Mouse (Mus musculus) intestine, postnatal 0 days (tissue): ENCODE data around the gene Grk2. TPM values are rescaled to one million over a fixed set of nuclear protein-coding genes. Genes with fewer than 3 reads are reported as not detected.

Experiments
- ATAC-seq: fragments of 200-750 bp; cut with Nextera tagmentation; 2 replicates; pipeline ENCODE4 v1.8.0; 2017; ENCODE audit warnings: mild to moderate bottlenecking, moderate TSS enrichment, moderate library complexity
- H3K27ac ChIP-seq: fragments of 300-500 bp; sonication (generic); 2 replicates; pipeline ENCODE4 v1.5.1; 2014; ENCODE audit warnings: mild to moderate bottlenecking, low read depth, low read length, moderate library complexity
- H3K27me3 ChIP-seq: fragments of 300-500 bp; sonication (generic); replicated peaks from 2 replicates; pipeline ENCODE4 v1.6.1; 2014; ENCODE audit warnings: low read length, mixed read lengths; ENCODE audit not compliant: control insufficient read depth, insufficient read depth
- H3K36me3 ChIP-seq: fragments of 300-500 bp; sonication (generic); 2 replicates; pipeline ENCODE4 v1.6.1; 2014; ENCODE audit warnings: mild to moderate bottlenecking, moderate library complexity; ENCODE audit not compliant: control insufficient read depth, insufficient read depth
- H3K4me1 ChIP-seq: fragments of 300-500 bp; sonication (generic); replicated peaks from 2 replicates; pipeline ENCODE4 v1.6.1; 2014; ENCODE audit warnings: antibody characterized with exemption, low read length, mixed read lengths; ENCODE audit not compliant: control insufficient read depth, insufficient read depth
- H3K4me2 ChIP-seq: fragments of 300-500 bp; sonication (generic); replicated peaks from 2 replicates; pipeline ENCODE4 v1.6.1; 2014; ENCODE audit warnings: low read depth, mild to moderate bottlenecking, moderate library complexity
- H3K4me3 ChIP-seq: fragments of 300-500 bp; sonication (generic); 2 replicates; pipeline ENCODE4 v1.5.1; 2014; ENCODE audit warnings: low read depth, low read length
- H3K9ac ChIP-seq: fragments of 300-500 bp; sonication (generic); 2 replicates; pipeline ENCODE4 v1.6.1; 2014; ENCODE audit warnings: mild to moderate bottlenecking, low read depth, low read length
- H3K9me3 ChIP-seq: fragments of 300-500 bp; sonication (generic); 2 replicates; pipeline ENCODE4 v1.6.1; 2016; ENCODE audit warnings: mixed run types; ENCODE audit not compliant: control insufficient read depth
- CTCF ChIP-seq: sonication (generic); IDR thresholded peaks from 2 replicates; pipeline ENCODE4 v1.5.1; 2016; ENCODE audit warnings: low read depth, mild to moderate bottlenecking, control low read depth, antibody characterized with exemption, moderate library complexity
- WGBS: fragments of 180-500 bp; shearing (Covaris S2); extraction: QIAGEN DNeasy Blood & Tissue Kit; methylation state at CpG from one replicate; pipeline ENCODE4 v1.1.7; 2014; 5-methylcytosine and 5-hydroxymethylcytosine counted together
- polyA plus RNA-seq: library from polyadenylated mRNA; unstranded; fragments of >200 nt; fragmentation: Nextera tagmentation; extraction: Ambion mirVana; gene quantifications from 2 replicates; pipeline ENCODE4 v1.2.1, GENCODE M21; 2015

Gene Grk2
- polyA plus RNA-seq, 1 experiment from 2014 or later, result 14.4 TPM

DNA sequence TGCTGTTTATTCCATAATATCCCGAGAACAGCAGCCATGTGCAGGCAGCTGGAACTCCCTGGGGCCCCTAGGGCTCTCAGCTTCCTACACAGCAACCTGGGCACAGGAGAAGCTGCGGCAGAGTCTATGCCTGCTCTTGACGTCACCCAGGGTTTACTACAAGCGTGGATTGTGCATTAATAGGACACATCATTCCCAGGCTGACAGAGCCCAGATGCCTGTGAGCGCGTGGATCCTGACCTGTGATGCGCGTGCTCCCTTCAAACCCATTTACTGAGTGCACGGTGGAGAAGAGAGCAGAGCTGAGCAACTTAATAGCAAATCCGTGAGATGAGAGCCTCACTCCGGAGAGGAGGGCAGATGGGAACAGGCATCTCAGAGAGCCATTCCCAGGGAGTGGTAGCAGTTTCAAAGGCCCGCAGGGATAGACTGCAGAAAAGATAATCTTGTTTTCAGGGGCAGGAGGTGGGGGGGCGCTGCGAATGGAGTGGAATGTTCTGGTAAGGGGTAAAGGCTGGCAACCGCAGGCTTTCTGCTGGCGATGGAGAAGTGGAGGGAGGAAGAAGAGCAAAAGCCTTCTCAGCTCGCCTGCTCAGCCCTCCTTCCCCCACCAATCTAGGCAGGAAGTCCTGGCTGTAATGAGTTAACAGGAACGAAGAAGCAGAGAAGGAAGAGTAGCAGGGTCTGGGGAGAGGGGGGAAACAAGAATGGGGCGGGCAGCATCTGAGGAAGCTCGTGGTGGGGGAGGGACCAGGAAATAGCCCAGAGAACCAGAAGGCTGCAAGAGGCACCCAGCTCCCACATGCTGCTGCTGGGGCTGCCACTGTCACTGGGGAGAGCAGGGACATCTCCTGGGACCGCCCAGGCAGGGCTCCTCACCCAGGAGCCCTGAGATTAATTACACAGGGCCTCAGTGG, 4.0 kb downstream of the Grk2 start:
- Histone ChIP-seq H3K27ac (peak overlapping the region; percentile 57), H3K27me3 (no peaks in the 10 kb centered on the region), H3K4me2 (peak overlapping the region; percentile 46), H3K9ac (no peak overlapping the region), H3K36me3 (peaks cover 5% of the 10 kb centered on the region; the same call in 1 of the 2 replicates), H3K4me3 (peak overlapping the region; percentile 5; the same call in 1 of the 2 replicates), H3K9me3 (no peaks in the 10 kb centered on the region), H3K4me1 (peaks cover 21% of the 10 kb centered on the region)
- no peak for TF ChIP-seq CTCF
- WGBS, result 30% methylated on average over 21 of the region's 21 CpGs
- no peak for ATAC-seq

DNA sequence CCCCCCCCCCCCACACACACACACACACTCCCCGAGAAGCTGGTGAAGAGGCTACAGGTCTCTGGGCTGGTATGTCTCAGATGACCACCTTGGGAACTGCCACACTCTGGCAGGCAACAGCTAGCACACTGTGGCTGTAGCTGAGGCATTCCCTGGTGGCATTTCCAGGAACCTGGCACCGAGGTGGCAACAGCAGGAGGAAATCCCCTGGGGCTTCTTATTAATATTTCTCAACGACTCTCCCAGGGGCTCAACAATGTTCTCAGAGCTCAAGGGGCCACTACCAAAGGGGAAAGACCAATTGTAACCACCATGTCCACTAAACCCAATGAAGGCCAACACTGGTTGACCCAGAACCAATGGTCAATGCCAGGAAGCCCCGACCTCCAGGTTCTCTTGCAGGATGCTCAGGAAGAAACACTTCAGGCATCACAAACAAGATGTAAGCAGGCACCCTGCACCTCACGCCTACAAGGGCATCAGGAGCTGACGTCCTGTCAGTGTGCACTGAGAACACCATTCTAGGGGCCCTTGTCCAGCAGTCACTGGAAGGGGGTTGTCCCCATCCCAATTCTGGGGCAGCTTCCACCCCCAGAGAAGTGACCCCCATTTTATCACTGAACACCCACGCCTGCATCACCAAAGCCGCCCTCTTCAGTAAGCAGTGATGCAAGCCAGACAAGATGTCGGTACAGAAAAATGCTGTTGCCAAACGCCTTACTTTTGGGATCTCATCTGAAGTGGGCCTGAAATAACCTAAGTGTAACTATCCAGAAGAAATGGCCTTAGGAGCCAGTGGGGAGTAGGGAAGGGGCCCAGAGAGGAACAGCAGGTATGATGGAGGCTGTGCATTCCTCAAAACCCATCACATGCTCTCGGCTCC, 4.9 kb downstream of the Grk2 start:
- Histone ChIP-seq H3K9me3 (no peaks in the 10 kb centered on the region), H3K9ac (no peak overlapping the region), H3K27ac (peak overlapping the region; percentile 57), H3K4me1 (peaks cover 21% of the 10 kb centered on the region), H3K4me3 (no peak overlapping the region), H3K36me3 (peaks cover 5% of the 10 kb centered on the region; the same call in 1 of the 2 replicates), H3K4me2 (peak overlapping the region; percentile 46), H3K27me3 (no peaks in the 10 kb centered on the region)
- no peak for ATAC-seq
- 62% methylated on average over 11 of the region's 11 CpGs for WGBS
- no peak for TF ChIP-seq CTCF

DNA sequence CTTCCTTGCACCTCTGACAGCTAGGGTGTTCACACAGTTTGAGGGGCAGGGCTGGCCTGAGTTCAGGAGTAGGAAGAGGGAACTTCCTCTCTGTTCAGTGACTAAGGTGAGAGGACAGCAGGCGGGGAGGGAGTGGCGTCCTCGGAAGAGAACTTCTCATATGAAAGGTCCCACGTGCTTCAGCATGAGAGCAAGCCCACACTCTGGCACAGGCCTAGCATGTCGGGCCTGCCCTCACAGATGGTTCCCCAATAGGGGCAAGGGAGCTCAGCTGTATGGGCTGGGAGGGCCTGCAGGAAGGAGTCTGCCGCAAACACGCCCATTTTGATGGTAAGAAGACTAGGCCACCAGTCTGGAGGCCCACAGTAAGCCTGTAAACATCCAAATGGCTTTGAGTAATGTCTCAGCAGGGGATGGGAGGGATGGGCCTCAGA, 5.7 kb downstream of the Grk2 start:
- peaks cover 5% of the 10 kb centered on the region; the same call in 1 of the 2 replicates for H3K36me3 ChIP-seq
- 26% methylated on average over 7 of the region's 7 CpGs for WGBS
- H3K27me3 ChIP-seq, result no peaks in the 10 kb centered on the region
- ATAC-seq, result peak; percentile 25
- H3K27ac ChIP-seq, result peak overlapping the region; percentile 28; the same call in 1 of the 2 replicates
- H3K4me2 ChIP-seq, result no peak overlapping the region
- H3K4me3 ChIP-seq, result no peak overlapping the region
- H3K9ac ChIP-seq, result no peak overlapping the region
- no peak for TF ChIP-seq CTCF
- H3K4me1 ChIP-seq, result peaks cover 21% of the 10 kb centered on the region
- H3K9me3 ChIP-seq, result no peaks in the 10 kb centered on the region

DNA sequence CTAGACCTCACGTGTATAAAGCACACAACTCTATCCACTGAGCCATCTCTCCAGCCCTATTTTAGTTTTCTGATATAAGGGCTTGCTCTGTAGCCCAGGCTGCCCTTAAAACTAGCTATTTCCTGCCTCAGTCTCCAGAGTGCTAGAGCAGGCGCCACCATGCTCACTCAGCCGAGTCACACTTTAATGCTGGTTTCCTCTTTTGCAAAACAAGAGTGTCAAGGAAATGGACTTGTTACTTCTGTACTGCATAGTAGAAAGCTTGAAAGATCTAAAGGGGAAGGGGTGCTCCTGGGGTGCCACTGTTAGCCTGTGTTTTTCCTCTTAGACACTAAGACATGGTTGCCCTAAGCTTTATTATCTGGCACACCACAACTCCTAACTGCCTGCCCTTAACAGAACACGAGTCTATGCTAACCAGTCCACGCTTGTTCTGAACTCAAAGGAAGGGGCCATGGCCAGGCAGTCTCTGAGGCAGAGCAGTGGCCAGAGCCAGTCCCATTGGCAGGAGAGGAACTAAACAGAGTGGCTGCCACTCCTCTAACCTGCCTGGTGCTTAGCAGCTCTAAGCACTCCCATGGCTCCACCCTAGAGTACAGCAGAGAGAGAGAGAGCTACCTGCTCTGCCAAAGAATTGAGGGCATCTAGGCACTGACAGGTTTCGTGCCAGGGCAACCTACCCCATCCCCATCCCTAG, 6.3 kb downstream of the Grk2 start:
- Histone ChIP-seq H3K4me2 (no peak overlapping the region), H3K9me3 (no peaks in the 10 kb centered on the region), H3K27ac (peak overlapping the region; percentile 28; the same call in 1 of the 2 replicates), H3K36me3 (peaks cover 5% of the 10 kb centered on the region; the same call in 1 of the 2 replicates), H3K27me3 (no peaks in the 10 kb centered on the region), H3K4me1 (peaks cover 16% of the 10 kb centered on the region), H3K4me3 (no peak overlapping the region), H3K9ac (no peak overlapping the region)
- peak; percentile 32; the same call in 1 of the 2 replicates for ATAC-seq
- no peak for TF ChIP-seq CTCF
- WGBS, result 75% methylated on average over 6 of the region's 6 CpGs

DNA sequence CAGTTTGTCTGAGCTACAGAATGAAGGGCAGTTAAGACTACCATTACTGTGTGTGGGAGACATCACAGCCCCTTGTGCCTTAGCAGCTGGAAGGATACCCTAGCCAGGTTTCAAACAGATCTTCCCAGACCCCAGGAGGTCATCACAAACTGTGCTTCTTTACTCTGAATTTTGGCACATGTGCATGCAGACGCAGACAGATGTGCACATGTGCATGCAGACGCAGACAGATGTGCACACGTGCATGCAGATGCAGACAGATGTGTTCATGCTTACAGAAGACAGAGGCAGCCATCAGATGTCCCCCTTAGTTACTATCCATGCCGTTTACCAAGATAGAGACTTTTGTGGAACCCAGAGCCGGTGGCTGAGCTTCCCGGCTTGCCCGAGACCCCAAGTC, 6.9 kb downstream of the Grk2 start:
- no peak overlapping the region for H3K4me2 ChIP-seq
- ATAC-seq, result no peak
- no peak for TF ChIP-seq CTCF
- WGBS, result 88% methylated on average over 7 of the region's 7 CpGs
- H3K27me3 ChIP-seq, result no peaks in the 10 kb centered on the region
- H3K36me3 ChIP-seq, result peaks cover 5% of the 10 kb centered on the region; the same call in 1 of the 2 replicates
- 0 out of 2 replicates have a peak, but pooled peaks cover 11% of the 10 kb centered on the region for H3K4me1 ChIP-seq
- H3K27ac ChIP-seq, result no peak overlapping the region
- H3K9me3 ChIP-seq, result no peaks in the 10 kb centered on the region
- no peak overlapping the region for H3K4me3 ChIP-seq
- no peak overlapping the region for H3K9ac ChIP-seq
